Mouse (Mus musculus) megakaryocyte-erythroid progenitor cell, adult 5-6 weeks (primary cell): ENCODE measurements around the gene Sipa1l2. TPM values are rescaled to one million over a fixed set of nuclear protein-coding genes. Genes with fewer than 3 reads are reported as not detected.

Experiments used
- ATAC-seq: replicated peaks from 2 replicates; pipeline ENCODE4 v1.8.0; 2016; ENCODE audit warnings: mild to moderate bottlenecking, inconsistent platforms; ENCODE audit not compliant: severe bottlenecking, poor library complexity, low FRiP score, low TSS enrichment
- total RNA-seq, 2 experiments: library from RNA; stranded (forward) in 1 of 2; stranded (reverse) in 1 of 2; fragments of 200-1000, 215-1000 nt in 1 of 2; fragments of >200 nt in 1 of 2; fragmentation: Nextera tagmentation in 1 of 2; gene quantifications; 2 replicates each; pipeline ENCODE4 v1.2.3; 2014 to 2017

Sipa1l2 gene
- total RNA-seq, 2 experiments from 2014 or later = 0.94 to 1.1 TPM

DNA sequence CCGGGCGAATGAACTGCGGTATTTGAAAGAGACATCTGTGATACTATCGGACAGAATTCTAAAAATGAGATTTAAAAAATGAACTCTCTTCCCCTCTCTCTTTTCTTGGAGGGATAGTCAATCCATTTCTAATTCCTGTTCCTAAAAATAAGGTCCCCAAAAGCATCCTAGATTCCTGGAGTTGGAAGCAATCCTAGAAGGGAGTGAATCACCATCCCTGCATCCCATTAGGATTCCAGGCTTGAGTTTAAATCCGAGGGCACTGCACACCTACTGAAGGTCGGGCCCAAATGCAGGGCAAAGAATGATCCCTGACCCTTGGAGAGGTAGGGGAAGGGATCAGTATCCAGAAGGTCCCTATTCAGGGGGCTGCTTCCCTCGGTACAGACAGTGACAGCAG is 17.0 kb upstream of the Sipa1l2 start:
- ATAC-seq = no peak

DNA sequence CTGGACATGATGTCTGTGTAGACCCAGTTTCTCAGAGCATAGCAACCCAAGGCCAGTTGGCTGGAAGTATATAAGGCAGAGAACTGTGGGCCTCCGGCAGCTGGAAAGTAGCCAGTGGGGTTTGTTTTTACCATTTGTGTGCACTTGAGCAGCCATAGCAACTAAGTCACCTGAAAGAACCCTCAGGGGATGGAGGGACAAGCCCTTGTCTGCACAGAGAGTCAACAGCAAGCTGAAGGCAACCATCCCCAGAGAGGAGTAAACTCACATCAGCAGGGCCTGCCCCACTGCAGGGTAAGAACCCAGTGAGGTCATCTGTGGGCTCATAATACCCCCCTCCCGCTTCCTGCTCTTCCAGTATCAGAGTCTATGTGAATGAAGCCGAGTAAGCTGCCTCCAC is 14.7 kb upstream of the Sipa1l2 start:
- ATAC-seq = no peak

DNA sequence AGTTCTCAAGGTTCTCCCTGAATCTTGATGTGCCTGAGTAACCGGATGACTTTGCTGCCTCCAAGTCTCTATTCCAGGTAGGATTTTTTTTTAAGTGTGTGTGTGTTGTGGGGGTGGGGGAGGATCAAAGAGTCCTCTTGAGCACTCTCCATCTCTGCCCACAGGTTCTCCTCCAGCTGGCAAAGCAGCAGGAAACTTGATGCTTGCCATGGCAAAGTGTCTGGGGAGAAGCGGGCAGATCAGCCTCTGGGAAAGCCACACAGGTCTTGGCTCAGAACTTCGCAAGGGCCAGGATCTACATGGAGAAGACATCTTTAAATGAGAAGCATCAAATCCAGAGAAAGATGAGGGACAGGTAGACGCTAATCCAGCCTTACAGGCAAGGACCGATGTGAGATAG is 10.8 kb upstream of the Sipa1l2 start:
- ATAC-seq = no peak

DNA sequence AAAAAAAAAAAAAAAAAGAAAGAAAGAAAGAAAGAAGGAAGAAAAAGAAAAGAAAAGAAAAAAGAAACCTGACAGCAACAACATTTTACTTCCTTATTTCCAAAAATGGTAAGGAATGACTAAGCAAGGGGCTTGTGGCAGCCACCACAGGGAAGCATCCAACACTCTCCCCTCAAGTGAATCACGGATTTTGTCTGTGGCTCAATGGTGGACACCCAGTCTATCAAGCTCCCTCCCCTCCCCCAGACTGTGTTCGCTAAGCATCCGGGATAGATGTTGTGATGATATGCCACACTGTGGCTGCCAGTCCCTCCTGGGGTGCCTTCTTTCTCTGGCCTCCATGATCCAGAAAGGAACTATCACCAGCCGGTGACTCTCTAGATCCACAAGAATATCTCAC is 6.5 kb upstream of the Sipa1l2 start:
- ATAC-seq = no peak

DNA sequence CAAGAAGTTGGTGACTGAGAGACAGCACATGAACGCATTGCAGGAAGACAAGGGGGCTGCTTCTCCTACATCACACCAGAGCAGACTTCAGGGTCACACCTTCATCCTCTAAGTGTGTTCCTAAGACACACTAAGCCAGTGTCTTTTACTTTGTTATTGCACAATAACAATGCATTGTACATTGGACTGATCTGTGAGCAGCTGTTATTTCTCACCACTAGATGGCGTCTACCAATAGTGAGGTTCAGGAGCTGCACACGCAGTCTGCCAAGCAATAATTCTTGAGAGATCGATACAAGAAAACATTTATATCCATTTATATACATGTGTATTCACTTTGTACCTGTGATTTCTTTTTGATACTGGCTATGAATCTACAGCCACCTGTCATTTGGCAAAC is 4.7 kb upstream of the Sipa1l2 start:
- ATAC-seq = peak; percentile 44; the same call in 1 of the 2 replicates

DNA sequence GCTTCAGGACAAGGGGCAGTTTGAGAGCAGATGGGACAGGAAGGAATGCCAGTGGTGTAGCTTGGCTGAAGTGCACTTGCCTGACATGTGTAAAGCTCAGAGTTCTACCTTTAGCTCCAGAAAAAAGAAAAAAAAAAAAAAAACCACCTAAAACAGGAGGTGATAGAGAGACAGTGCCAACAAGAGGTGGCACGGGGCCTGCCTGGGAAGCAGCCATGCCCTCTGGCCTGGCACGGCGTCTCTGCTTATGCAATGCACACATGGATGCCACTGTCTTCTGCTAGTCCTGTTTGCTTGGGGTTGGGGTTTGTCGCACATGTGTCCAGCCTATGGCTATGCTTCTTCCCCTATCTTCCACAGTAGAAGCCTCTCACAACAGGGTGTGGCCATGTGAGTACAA is 2.6 kb upstream of the Sipa1l2 start:
- no peak for ATAC-seq

DNA sequence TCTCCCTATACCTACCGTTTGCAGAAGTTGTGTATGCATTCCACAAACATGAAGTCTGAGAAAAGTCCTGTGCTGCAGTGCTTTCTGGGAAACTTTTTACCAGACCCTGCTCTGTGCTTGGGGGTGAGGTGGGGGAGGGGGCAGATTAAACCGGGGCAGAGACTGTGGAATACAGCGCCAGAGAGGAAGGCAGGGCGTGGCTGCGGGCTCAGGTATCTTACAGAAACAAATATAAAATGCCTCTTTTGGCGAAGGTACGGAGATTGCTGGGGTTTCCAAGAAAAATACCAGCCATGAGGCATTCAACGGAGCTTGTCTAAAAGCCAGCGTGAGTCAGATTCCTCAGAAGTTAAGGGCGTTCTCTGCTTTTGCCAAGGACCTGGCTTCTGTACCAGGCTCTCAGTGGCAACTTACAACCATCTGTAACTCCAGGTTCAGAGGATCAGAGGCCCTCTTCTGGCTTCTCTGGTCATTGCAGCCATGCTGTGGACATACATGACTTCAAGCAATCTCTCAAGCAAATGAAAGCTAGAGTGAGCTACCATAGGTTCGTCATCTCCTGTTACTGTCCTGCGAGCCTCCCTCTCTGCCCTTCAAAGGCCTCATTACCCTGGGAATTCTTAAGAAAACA is 1.3 kb upstream of the Sipa1l2 start:
- ATAC-seq = peak; percentile 36; the same call in 1 of the 2 replicates

DNA sequence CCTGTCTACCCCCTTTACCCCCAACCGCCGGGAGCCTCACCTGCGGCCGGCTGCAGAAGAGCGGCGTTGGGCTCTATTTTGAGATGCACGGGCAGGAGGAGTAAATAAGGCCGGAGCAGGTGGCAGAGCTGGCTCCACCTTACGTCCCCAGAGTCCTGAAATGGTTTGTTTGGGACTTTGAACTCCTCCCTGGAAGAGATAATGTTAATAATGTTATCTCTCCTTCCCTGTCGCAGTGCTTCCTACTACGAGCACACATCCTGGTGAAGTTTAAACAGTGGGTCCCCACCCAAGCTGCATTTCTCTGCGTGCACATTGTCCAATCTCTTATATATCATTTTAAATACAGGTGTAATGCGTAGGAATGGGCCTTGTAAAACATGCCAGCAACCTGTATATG is 781 bp upstream of the Sipa1l2 start:
- peak; percentile 21 for ATAC-seq

DNA sequence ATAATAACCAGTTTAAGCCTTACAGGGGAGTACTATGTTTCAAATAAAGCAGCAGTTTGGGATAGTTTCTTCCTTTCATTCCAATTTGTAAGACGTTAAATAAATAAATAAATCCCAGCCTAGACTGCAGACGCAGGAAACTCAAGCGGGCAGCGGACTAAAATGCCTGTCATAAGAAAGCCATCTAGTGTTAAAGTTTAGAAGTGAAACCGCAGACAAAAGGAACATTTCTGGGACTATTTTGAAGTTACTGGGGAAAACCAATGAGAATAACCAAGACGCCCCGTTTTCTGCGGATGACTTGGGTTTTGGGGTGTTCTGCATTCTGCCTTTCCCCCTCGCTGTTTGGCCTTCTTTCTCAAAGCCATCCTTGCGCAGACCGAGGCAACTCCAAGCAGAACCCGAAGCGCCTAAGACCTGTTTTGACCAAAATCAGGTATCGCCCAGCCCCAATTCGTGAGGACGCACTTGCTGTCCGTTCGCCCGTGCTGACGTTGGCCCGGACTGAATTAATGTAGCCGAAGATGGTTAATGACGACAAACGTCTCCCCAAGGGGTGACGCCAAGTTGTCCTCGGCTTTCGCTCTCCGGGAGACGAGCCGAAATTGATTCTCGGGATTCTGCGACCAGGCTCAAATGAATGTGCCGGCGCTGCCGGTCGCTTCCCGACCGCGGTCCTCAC is 616 bp downstream of the Sipa1l2 start:
- ATAC-seq = no peak

DNA sequence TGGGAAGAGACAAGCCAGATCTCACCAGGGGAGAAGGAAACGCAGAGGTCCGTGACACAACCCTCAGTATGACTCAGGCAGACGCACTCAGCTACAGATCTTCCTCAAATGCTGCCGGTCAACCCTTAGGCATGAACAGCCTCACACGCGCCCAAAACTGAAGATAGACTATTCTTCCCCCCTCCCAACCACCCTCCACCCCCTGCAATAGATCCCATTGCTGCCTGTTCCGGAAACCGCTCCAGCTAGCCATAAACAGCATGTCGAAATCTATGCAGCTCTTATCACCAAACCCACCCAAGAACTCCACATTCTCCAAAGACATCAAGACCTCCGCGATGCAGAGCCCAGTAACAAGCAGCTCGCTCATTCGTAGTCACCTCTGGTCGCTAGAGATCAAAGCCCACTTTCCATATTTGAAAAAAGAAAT is 1.2 kb downstream of the Sipa1l2 start:
- no peak for ATAC-seq

DNA sequence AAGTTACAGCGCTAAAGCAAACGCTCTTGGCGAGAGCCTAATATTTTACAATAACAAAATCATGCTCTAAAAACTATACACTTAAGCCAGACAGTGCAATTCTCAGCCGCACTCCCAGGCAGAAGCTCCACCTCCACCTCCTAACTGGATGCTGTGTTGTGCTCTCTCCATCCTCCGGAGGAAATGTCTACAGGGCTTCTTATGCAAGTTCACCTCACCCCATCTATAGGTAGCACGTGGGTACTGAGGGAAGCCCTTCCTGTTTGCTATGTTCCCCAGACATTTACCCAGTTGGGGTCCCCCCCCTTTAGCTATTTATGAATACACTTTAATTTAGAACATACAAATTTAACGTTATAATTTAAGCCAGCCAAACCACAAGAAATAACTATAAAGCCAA is 2.0 kb downstream of the Sipa1l2 start:
- no peak for ATAC-seq

DNA sequence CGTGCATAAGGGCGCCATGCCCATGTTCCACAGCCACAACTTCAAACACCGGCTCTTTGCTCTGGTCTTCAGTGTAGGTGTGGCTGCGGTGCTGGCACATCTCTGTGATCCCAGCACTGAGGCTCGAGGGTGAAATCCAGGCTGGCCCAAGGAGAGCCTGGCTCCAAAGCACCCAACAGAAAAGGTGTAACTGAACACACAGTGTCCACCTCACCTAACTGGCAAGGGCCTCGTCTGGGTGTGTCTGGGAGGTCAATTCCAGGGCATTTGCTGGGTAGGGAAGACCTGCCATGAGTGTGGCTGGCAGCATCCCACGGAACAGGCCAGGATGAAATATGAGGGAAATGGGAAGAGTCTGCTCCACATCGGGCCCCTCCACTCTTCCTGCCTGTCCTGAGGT is 6.7 kb downstream of the Sipa1l2 start:
- ATAC-seq = no peak

DNA sequence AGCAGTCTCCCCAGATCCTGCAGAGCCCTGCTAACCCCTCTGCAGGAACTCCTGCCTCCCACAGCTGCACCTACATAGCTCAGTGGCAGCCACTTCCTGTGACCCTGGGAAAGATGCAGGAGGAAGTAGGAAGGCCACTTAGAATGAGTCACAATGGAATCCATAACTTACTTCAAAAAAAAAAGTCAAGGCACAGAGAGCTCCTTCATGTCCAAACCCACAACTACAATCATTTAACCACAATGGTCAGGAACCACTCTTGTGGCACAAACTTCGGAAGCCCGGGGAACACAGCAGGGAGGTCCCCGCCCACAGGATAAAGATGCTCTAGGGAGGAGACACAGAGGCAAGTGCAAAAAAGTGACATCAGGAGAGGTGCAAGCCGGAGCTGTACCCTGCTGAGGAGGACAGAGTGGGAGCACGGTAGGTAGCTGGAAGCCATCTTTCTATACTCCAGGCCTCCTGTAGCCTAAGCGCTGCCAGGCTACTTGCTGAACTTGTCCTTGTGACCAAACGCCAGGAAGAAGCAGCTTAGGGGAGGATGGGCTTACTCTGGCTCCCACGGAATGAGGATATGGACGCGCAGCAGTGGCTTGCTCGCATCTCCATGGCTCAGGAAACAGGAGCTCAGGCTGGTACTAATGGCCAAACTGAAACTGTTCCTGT is 8.7 kb downstream of the Sipa1l2 start:
- no peak for ATAC-seq

DNA sequence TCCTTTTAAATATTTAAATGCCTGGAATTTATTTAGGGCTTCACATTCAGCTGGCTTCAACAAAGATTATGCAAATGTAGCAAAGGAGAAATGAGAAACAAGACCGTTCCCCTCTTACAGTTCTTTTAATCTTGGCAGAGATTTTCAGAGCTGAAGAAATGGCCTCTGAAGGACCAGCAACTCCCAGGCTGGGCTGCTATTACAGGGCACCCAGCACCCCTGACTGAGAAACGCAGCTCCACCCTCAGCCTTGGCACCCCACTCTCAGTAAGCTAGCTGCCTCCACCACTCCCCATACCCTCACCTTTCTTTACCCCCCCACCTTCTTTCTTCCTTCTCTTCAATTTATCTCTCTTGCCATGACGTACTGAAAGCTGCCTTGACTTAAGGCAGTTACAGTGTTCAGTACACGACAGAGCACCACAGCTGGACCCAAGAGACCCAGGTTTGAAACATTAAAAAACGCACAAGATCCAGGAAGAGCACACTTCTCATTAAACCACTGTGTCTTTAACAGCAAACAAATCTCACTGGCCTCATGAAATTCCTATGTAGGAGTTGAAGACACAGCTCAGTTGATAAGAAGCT is 10.4 kb downstream of the Sipa1l2 start:
- ATAC-seq = no peak

DNA sequence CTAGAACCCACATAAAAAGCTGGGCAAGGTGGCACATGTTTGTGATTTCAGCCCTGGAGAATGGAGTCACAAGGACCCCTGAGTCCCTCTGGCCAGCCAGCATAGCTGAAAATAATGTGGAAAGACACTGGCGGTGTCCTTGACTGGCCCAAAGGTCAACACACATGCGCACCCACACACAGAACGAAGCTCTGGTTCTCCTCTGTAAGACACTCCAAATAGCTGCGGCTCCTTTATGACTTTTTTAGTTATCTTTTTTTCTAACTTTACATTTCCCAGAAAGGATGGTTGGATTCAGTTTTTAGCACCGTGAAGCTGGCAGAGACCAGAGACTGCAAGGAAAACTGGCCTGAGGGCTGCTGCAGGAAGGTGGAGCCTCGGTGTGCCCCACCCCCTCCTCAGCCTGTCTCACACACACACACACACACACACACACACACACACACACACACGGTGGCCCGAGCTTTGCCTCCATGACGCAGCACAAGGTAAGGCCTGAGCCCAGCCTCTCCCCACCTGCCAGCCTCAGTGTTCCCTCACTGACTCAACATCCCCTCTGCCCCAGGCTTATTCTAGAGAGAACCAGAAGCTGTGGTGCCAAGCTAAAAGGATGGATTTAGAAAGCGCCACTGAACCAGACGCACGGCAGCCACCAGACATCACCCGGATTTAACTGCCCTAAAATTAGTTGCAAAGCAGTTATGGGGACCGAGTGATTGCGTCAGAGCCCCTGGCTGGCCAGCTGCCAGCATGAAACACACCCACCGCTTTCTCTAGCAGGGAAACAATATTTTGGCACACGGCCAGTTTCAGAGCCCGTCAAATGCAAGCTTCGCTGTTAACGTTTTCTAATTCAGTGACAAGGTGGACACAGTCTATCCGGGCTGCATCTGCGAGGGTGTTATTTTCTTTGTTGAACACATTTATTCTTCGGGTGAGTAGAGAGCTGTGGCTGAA is 11.2 kb downstream of the Sipa1l2 start:
- peak; percentile 64 for ATAC-seq

DNA sequence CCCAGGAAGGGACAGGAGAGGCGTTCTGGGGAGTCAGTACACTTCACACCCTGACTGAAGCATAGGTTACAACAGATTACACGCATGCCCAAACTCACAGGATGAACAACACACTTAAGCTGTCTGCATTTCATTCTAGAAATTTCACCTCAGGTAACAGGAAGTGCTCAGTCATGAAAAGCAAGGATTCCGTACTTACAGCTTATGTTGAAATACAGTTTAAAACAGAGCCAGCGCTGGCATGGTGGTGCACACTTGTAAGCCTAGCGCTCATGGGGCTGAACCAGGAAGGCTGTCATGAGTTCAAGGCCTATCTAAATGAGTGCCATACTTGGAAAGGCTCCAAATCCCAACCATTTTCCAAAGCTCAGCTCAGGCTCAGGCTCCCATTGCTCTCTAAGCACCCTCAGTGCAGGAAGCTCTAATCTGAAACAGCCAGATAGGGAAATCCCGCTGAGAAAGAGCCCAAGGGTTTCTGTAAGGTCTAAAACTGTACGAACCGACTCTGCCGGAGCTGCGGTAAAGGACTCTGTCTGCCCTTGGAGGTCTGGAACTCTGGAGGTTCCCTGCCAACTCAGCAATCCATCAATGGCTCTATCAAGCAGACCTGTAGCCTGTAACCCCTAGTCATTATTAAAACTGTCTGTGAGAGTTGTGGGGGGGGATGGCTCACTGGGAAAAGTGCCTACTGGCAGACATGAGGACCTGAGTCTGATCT is 12.1 kb downstream of the Sipa1l2 start:
- no peak for ATAC-seq

DNA sequence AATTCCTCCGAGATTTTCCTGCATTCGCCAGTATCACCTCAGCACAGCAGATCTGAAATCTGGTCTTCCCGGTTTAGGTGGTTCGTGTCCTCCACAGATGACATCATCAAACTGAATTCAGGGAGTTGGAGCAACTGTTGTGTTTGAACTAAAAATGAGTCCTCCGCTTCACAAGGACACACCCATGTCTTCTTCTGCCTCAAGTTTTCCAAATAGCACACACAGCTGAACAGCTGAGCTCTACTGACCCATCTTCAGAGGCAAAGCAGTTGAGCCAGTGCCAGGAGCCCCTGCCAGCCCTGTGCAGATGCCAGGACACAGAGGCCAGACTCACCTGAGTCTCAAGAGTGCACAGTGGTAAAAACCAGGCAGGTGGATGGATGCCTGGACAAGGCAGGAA is 12.9 kb downstream of the Sipa1l2 start:
- no peak for ATAC-seq

DNA sequence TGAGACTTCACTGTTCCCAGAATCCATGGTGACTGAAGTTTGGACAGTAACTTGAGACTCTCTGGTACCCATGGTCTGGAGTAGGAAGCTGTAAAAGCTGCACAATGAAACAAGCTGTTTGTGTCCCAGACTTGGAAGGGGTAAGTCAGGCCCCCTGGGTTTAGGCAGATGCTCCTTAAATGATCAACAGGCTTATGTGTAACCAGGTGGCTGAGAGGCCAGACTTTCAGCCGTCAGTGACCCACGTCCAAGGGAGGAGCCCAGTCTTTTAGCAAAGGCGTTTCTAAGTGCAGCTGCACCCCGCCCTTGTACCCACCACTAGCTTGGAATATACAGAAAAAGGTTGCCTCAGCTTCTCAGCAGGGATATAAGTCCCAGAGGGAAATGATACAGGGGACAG is 19.0 kb downstream of the Sipa1l2 start:
- no peak for ATAC-seq

DNA sequence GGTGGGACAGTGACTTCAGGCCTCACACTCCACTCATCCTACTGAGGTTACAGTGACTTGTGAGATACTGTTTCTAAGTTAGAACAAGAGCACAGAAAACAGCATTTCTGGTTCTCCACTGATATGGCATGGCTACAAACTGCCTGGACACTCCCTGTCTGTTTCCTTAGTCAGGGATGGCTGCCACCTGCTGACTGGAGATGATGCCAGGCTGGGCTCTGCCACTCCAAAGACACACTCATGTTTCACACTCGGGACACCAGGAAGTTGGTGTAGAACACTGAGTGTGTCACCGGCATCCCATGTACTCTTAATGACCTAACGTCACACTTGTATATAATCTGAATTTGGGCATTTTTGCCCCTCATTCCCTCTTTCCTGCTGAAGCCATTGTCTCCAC is 22.3 kb downstream of the Sipa1l2 start:
- ATAC-seq = no peak
